Mouse (Mus musculus): ENCODE data around the gene Prkx. TPM values are rescaled to one million over a fixed set of nuclear protein-coding genes. Genes with fewer than 3 reads are reported as not detected.

Prkx gene
- polyA plus RNA-seq, 1 experiment from 2014 or later: 9.4 TPM

GRCm38 (mm10) chrX:77795858-77796174 is 262 bp downstream of the Prkx start:
- peak; percentile 96 for ATAC-seq (replicated peaks; ENCODE audit: insufficient number of reproducible peaks, low FRiP score, low TSS enrichment)
- no peaks in the 10 kb centered on the region for H3K27me3 ChIP-seq (ENCODE audit: control insufficient read depth, insufficient read depth, low read length)
- H3K9ac ChIP-seq (ENCODE audit: low read depth, low read length): peak overlapping the region; percentile 69
- WGBS (ENCODE audit: insufficient replicate concordance): 9% methylated on average over 27 of the region's 30 CpGs
- H3K4me1 ChIP-seq (ENCODE audit: control insufficient read depth, insufficient read depth, low read length): no peaks in the 10 kb centered on the region
- H3K9me3 ChIP-seq (replicated peaks; ENCODE audit: control insufficient read depth, low read length): no peaks in the 10 kb centered on the region
- peak overlapping the region; percentile 72 for H3K4me2 ChIP-seq
- H3K4me3 ChIP-seq (ENCODE audit: low read depth, low read length): peak overlapping the region; percentile 48
- peak overlapping the region; percentile 46 for H3K27ac ChIP-seq (ENCODE audit: low read depth, low read length)
- H3K36me3 ChIP-seq (ENCODE audit: control insufficient read depth, insufficient read depth, low read length): no peaks in the 10 kb centered on the region

GRCm38 (mm10) chrX:77794962-77795857 is 868 bp downstream of the Prkx start:
- H3K27ac ChIP-seq (ENCODE audit: low read depth, low read length): peak overlapping the region; percentile 12; the same call in 1 of the 2 replicates
- WGBS (ENCODE audit: insufficient replicate concordance): 15% methylated on average over 61 of the region's 61 CpGs
- H3K36me3 ChIP-seq (ENCODE audit: control insufficient read depth, insufficient read depth, low read length): no peaks in the 10 kb centered on the region

GRCm38 (mm10) chrX:77788675-77789074 is 7.4 kb downstream of the Prkx start:
- ATAC-seq (replicated peaks; ENCODE audit: insufficient number of reproducible peaks, low FRiP score, low TSS enrichment): no peak
- H3K9ac ChIP-seq (ENCODE audit: low read depth, low read length): no peak overlapping the region
- whole genome bisulfite sequencing (ENCODE audit: insufficient replicate concordance): 70% methylated on average over 3 of the region's 3 CpGs

More at GRCm38 (mm10) chrX:77794962-77795857, 868 bp downstream of the Prkx start:
- peak overlapping the region; percentile 48 for H3K4me3 ChIP-seq (ENCODE audit: low read depth, low read length)
- peak overlapping the region; percentile 54 for H3K9ac ChIP-seq (ENCODE audit: low read depth, low read length)
- H3K4me2 ChIP-seq: peak overlapping the region; percentile 72
- H3K27me3 ChIP-seq (ENCODE audit: control insufficient read depth, insufficient read depth, low read length): no peaks in the 10 kb centered on the region
- no peaks in the 10 kb centered on the region for H3K9me3 ChIP-seq (replicated peaks; ENCODE audit: control insufficient read depth, low read length)
- ATAC-seq (replicated peaks; ENCODE audit: insufficient number of reproducible peaks, low FRiP score, low TSS enrichment): peak; percentile 65; the same call in 1 of the 2 replicates
- H3K4me1 ChIP-seq (ENCODE audit: control insufficient read depth, insufficient read depth, low read length): no peaks in the 10 kb centered on the region

GRCm38 (mm10) chrX:77786354-77786753 is 9.7 kb downstream of the Prkx start:
- Histone ChIP-seq H3K27me3 (ENCODE audit: control insufficient read depth, insufficient read depth, low read length) (no peaks in the 10 kb centered on the region), H3K4me2 (no peak overlapping the region), H3K4me1 (ENCODE audit: control insufficient read depth, insufficient read depth, low read length) (no peaks in the 10 kb centered on the region), H3K9ac (ENCODE audit: low read depth, low read length) (no peak overlapping the region), H3K36me3 (ENCODE audit: control insufficient read depth, insufficient read depth, low read length) (no peaks in the 10 kb centered on the region), H3K27ac (ENCODE audit: low read depth, low read length) (no peak overlapping the region), H3K4me3 (ENCODE audit: low read depth, low read length) (no peak overlapping the region), H3K9me3 (replicated peaks; ENCODE audit: control insufficient read depth, low read length) (no peaks in the 10 kb centered on the region)
- ATAC-seq (replicated peaks; ENCODE audit: insufficient number of reproducible peaks, low FRiP score, low TSS enrichment): no peak

More at GRCm38 (mm10) chrX:77788675-77789074, 7.4 kb downstream of the Prkx start:
- Histone ChIP-seq H3K4me3 (ENCODE audit: low read depth, low read length) (no peak overlapping the region), H3K36me3 (ENCODE audit: control insufficient read depth, insufficient read depth, low read length) (no peaks in the 10 kb centered on the region), H3K27ac (ENCODE audit: low read depth, low read length) (no peak overlapping the region), H3K27me3 (ENCODE audit: control insufficient read depth, insufficient read depth, low read length) (no peaks in the 10 kb centered on the region), H3K4me2 (no peak overlapping the region), H3K4me1 (ENCODE audit: control insufficient read depth, insufficient read depth, low read length) (no peaks in the 10 kb centered on the region), H3K9me3 (replicated peaks; ENCODE audit: control insufficient read depth, low read length) (no peaks in the 10 kb centered on the region)

GRCm38 (mm10) chrX:77777822-77778221 is 18.3 kb downstream of the Prkx start:
- no peak for ATAC-seq (replicated peaks; ENCODE audit: insufficient number of reproducible peaks, low FRiP score, low TSS enrichment)
- H3K4me1 ChIP-seq (ENCODE audit: control insufficient read depth, insufficient read depth, low read length): no peaks in the 10 kb centered on the region
- no peak overlapping the region for H3K9ac ChIP-seq (ENCODE audit: low read depth, low read length)
- no peak overlapping the region for H3K27ac ChIP-seq (ENCODE audit: low read depth, low read length)
- no peaks in the 10 kb centered on the region for H3K9me3 ChIP-seq (replicated peaks; ENCODE audit: control insufficient read depth, low read length)
- no peaks in the 10 kb centered on the region; the same call in 1 of the 2 replicates for H3K36me3 ChIP-seq (ENCODE audit: control insufficient read depth, insufficient read depth, low read length)
- no peak overlapping the region for H3K4me3 ChIP-seq (ENCODE audit: low read depth, low read length)
- H3K27me3 ChIP-seq (ENCODE audit: control insufficient read depth, insufficient read depth, low read length): no peaks in the 10 kb centered on the region
- no peak overlapping the region for H3K4me2 ChIP-seq

- Histone ChIP-seq H3K4me3 (ENCODE audit: low read depth, low read length) (no peak overlapping the region), H3K4me1 (ENCODE audit: control insufficient read depth, insufficient read depth, low read length) (no peaks in the 10 kb centered on the region), H3K36me3 (ENCODE audit: control insufficient read depth, insufficient read depth, low read length) (no peaks in the 10 kb centered on the region), H3K4me2 (no peak overlapping the region), H3K9me3 (replicated peaks; ENCODE audit: control insufficient read depth, low read length) (no peaks in the 10 kb centered on the region), H3K27me3 (ENCODE audit: control insufficient read depth, insufficient read depth, low read length) (no peaks in the 10 kb centered on the region), H3K9ac (ENCODE audit: low read depth, low read length) (no peak overlapping the region), H3K27ac (ENCODE audit: low read depth, low read length) (no peak overlapping the region)
- 89% methylated on average over 3 of the region's 3 CpGs for WGBS (ENCODE audit: insufficient replicate concordance)
- no peak for ATAC-seq (replicated peaks; ENCODE audit: insufficient number of reproducible peaks, low FRiP score, low TSS enrichment)
These were observed 30.9 kb downstream of the Prkx start for GRCm38 (mm10) chrX:77765153-77765552.

- no peak overlapping the region for H3K27ac ChIP-seq (ENCODE audit: low read depth, low read length)
- 62% methylated on average over 2 of the region's 2 CpGs for WGBS (ENCODE audit: insufficient replicate concordance)
- H3K9me3 ChIP-seq (replicated peaks; ENCODE audit: control insufficient read depth, low read length): no peaks in the 10 kb centered on the region
- no peak overlapping the region for H3K4me3 ChIP-seq (ENCODE audit: low read depth, low read length)
- no peaks in the 10 kb centered on the region for H3K27me3 ChIP-seq (ENCODE audit: control insufficient read depth, insufficient read depth, low read length)
- H3K9ac ChIP-seq (ENCODE audit: low read depth, low read length): no peak overlapping the region
- H3K4me2 ChIP-seq: no peak overlapping the region
- no peaks in the 10 kb centered on the region for H3K36me3 ChIP-seq (ENCODE audit: control insufficient read depth, insufficient read depth, low read length)
- ATAC-seq (replicated peaks; ENCODE audit: insufficient number of reproducible peaks, low FRiP score, low TSS enrichment): no peak
- no peaks in the 10 kb centered on the region for H3K4me1 ChIP-seq (ENCODE audit: control insufficient read depth, insufficient read depth, low read length)
These were observed 51.8 kb downstream of the Prkx start for GRCm38 (mm10) chrX:77744260-77744659.

GRCm38 (mm10) chrX:77741383-77741782 is 54.7 kb downstream of the Prkx start:
- Histone ChIP-seq H3K9me3 (replicated peaks; ENCODE audit: control insufficient read depth, low read length) (no peaks in the 10 kb centered on the region), H3K9ac (ENCODE audit: low read depth, low read length) (no peak overlapping the region), H3K4me3 (ENCODE audit: low read depth, low read length) (no peak overlapping the region), H3K36me3 (ENCODE audit: control insufficient read depth, insufficient read depth, low read length) (no peaks in the 10 kb centered on the region), H3K27ac (ENCODE audit: low read depth, low read length) (no peak overlapping the region), H3K27me3 (ENCODE audit: control insufficient read depth, insufficient read depth, low read length) (no peaks in the 10 kb centered on the region), H3K4me2 (no peak overlapping the region), H3K4me1 (ENCODE audit: control insufficient read depth, insufficient read depth, low read length) (no peaks in the 10 kb centered on the region)
- no peak for ATAC-seq (replicated peaks; ENCODE audit: insufficient number of reproducible peaks, low FRiP score, low TSS enrichment)
- WGBS (ENCODE audit: insufficient replicate concordance): 16% methylated on average over 1 of the region's 1 CpGs

Measured in heart, embryonic 11.5 days (tissue).